Mouse (Mus musculus): ENCODE measurements around the gene Tmem156. TPM values are rescaled to one million over a fixed set of nuclear protein-coding genes. Genes with fewer than 3 reads are reported as not detected.

The Tmem156 gene
- polyA plus RNA-seq, 1 experiment from 2014 or later, result 2.7 TPM

DNA sequence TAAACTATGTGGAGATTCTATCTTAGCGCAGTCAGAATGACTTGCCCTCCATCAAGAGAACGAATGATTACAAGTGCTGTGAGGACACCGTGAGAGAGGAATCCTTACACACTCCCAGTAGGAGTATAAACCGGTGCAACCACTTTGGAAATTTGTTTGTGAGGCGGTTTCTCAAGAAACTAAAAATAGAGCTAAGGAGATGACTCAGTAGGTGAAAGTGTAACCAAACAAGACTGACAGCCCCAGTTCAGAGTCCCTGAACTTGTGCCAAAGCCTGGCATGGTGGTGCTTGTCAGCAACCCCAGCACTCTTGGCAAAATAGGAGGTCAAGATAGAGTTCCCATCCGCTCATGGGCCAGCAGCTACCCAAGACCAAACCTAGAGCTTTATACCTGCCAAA, 5.4 kb downstream of the Tmem156 start:
- WGBS (ENCODE audit: missing documents), result 49% methylated on average over 6 of the region's 6 CpGs
- no peaks in the 10 kb centered on the region for H3K36me3 ChIP-seq (ENCODE audit: inconsistent target)
- peaks cover 98% of the 10 kb centered on the region for H3K79me2 ChIP-seq (ENCODE audit: inconsistent target)
- H3K27ac ChIP-seq, result no peak overlapping the region
- no peak overlapping the region for H3K4me3 ChIP-seq (ENCODE audit: inconsistent target)

DNA sequence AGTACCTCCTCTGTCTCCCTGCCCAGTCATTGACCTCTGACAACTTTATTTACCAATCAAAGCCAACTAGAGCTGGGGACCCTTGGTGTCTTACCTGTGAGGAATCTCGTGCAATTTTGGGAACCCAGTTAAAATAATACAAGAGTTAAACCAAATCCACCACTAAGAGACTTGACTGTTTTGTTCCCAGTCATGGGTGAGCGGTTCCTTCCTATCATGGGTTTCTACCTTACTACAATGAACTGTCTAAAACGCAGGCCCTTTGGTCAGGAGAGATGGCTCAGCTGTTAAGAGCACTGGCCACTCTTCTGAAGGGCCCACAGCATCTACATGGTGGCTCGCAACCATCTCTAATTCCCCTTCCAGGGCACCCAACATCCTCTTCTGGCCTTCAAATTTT, 10.1 kb downstream of the Tmem156 start:
- WGBS (ENCODE audit: missing documents), result 98% methylated on average over 4 of the region's 4 CpGs
- peaks cover 54% of the 10 kb centered on the region for H3K79me2 ChIP-seq (ENCODE audit: inconsistent target)
- no peak overlapping the region for H3K27ac ChIP-seq
- no peak overlapping the region for H3K4me3 ChIP-seq (ENCODE audit: inconsistent target)
- H3K36me3 ChIP-seq (ENCODE audit: inconsistent target), result 0 out of 2 replicates have a peak, but pooled peaks cover 6% of the 10 kb centered on the region

- Histone ChIP-seq H3K36me3 (ENCODE audit: inconsistent target) (0 out of 2 replicates have a peak, but pooled peaks cover 6% of the 10 kb centered on the region), H3K4me3 (ENCODE audit: inconsistent target) (no peak overlapping the region), H3K27ac (no peak overlapping the region), H3K79me2 (ENCODE audit: inconsistent target) (peaks cover 35% of the 10 kb centered on the region)
- WGBS (ENCODE audit: missing documents), result 89% methylated on average over 9 of the region's 9 CpGs
Measured at GRCm38 (mm10) chr5:65079881-65080280, 12.1 kb downstream of the Tmem156 start.

- Histone ChIP-seq H3K27ac (no peak overlapping the region), H3K4me3 (ENCODE audit: inconsistent target) (no peak overlapping the region), H3K36me3 (ENCODE audit: inconsistent target) (peaks cover 13% of the 10 kb centered on the region; the same call in 1 of the 2 replicates), H3K79me2 (ENCODE audit: inconsistent target) (peaks cover 17% of the 10 kb centered on the region; the same call in 1 of the 2 replicates)
- WGBS (ENCODE audit: missing documents), result 92% methylated on average over 4 of the region's 4 CpGs
Measured at GRCm38 (mm10) chr5:65078081-65078480, 13.9 kb downstream of the Tmem156 start.

- Histone ChIP-seq H3K79me2 (ENCODE audit: inconsistent target) (peaks cover 4% of the 10 kb centered on the region; the same call in 1 of the 2 replicates), H3K27ac (no peak overlapping the region), H3K4me3 (ENCODE audit: inconsistent target) (no peak overlapping the region), H3K36me3 (ENCODE audit: inconsistent target) (peaks cover 13% of the 10 kb centered on the region; the same call in 1 of the 2 replicates)
- 96% methylated on average over 3 of the region's 3 CpGs for WGBS (ENCODE audit: missing documents)
Measured at GRCm38 (mm10) chr5:65076748-65077147, 15.2 kb downstream of the Tmem156 start.

GRCm38 (mm10) chr5:65076087-65076486, 15.8 kb downstream of the Tmem156 start:
- peaks cover 13% of the 10 kb centered on the region; the same call in 1 of the 2 replicates for H3K36me3 ChIP-seq (ENCODE audit: inconsistent target)
- WGBS (ENCODE audit: missing documents), result 25% methylated on average over 2 of the region's 2 CpGs
- no peak overlapping the region for H3K4me3 ChIP-seq (ENCODE audit: inconsistent target)

GRCm38 (mm10) chr5:65074693-65075092, 17.2 kb downstream of the Tmem156 start:
- Histone ChIP-seq H3K79me2 (ENCODE audit: inconsistent target) (no peaks in the 10 kb centered on the region), H3K4me3 (ENCODE audit: inconsistent target) (no peak overlapping the region), H3K36me3 (ENCODE audit: inconsistent target) (peaks cover 13% of the 10 kb centered on the region; the same call in 1 of the 2 replicates), H3K27ac (no peak overlapping the region)
- 79% methylated on average over 5 of the region's 7 CpGs for WGBS (ENCODE audit: missing documents)

More at GRCm38 (mm10) chr5:65076087-65076486, 15.8 kb downstream of the Tmem156 start:
- no peaks in the 10 kb centered on the region for H3K79me2 ChIP-seq (ENCODE audit: inconsistent target)
- no peak overlapping the region for H3K27ac ChIP-seq

DNA sequence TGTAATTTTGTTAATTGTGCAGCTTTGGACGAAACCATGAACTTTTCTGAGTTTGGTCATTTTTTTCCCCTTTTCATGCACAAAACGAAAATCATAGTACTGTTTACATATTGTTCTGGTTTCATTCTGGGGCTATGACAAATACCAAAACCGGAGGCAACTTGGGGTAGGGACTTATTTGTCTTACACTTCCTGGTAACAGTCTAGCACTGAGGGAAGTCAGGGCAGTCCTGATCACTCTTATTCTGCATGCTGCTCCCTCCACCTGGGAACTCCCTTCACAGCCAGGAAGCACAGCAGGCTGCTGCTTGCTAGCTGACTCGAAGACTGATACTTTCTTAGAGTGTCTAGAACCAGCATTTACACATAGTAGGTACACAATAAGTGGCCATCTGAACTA, 18.7 kb downstream of the Tmem156 start:
- 72% methylated on average over 4 of the region's 4 CpGs for WGBS (ENCODE audit: missing documents)
- peaks cover 7% of the 10 kb centered on the region; the same call in 1 of the 2 replicates for H3K36me3 ChIP-seq (ENCODE audit: inconsistent target)
- no peak overlapping the region for H3K4me3 ChIP-seq (ENCODE audit: inconsistent target)
- no peak overlapping the region for H3K27ac ChIP-seq
- H3K79me2 ChIP-seq (ENCODE audit: inconsistent target), result no peaks in the 10 kb centered on the region

DNA sequence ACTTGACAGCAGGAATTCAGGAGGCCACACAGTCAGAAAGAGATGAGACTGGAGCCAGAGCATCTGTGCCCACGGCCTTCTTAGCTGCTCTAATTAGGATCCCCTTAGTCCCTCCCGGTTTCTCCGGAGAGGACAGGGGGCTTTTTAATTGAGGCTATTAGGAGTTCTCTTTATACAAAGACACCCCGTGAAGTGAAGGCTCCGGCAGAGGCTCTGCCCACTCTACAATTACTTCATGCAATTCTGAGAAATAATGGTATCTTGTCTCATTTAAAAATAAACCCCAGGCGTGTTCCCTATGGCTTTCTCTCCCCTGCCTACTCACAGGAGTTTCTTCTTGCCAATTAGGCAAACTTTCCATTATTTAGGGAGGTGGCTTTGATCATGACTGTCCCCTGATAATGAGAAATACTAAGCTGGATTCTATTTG, 20.2 kb downstream of the Tmem156 start:
- Histone ChIP-seq H3K27ac (no peak overlapping the region), H3K4me3 (ENCODE audit: inconsistent target) (no peak overlapping the region), H3K36me3 (ENCODE audit: inconsistent target) (peaks cover 7% of the 10 kb centered on the region; the same call in 1 of the 2 replicates), H3K79me2 (ENCODE audit: inconsistent target) (no peaks in the 10 kb centered on the region)
- 94% methylated on average over 6 of the region's 6 CpGs for WGBS (ENCODE audit: missing documents)

DNA sequence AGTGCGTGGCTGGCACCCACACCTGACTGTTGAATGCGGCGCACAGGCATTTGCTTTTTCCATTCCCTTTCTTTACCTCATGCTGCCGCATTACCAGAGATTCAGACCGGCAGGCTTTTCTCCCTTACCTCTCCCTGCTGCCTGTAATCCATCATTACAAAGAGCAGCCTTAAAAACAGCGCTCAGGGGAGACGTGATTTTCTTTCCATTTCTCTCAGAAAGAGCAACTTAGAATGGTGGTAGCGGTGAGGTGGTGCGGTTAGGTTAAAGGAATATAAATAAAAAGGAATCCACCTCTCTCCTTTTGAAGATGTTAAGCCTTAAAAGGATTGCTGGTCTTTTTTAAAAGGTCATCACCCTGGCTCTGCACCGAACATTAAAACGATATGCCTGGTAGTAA, 22.1 kb downstream of the Tmem156 start:
- Histone ChIP-seq H3K27ac (no peak overlapping the region), H3K79me2 (ENCODE audit: inconsistent target) (no peaks in the 10 kb centered on the region), H3K4me3 (ENCODE audit: inconsistent target) (no peak overlapping the region), H3K36me3 (ENCODE audit: inconsistent target) (peaks cover 7% of the 10 kb centered on the region; the same call in 1 of the 2 replicates)
- WGBS (ENCODE audit: missing documents), result 96% methylated on average over 11 of the region's 11 CpGs

DNA sequence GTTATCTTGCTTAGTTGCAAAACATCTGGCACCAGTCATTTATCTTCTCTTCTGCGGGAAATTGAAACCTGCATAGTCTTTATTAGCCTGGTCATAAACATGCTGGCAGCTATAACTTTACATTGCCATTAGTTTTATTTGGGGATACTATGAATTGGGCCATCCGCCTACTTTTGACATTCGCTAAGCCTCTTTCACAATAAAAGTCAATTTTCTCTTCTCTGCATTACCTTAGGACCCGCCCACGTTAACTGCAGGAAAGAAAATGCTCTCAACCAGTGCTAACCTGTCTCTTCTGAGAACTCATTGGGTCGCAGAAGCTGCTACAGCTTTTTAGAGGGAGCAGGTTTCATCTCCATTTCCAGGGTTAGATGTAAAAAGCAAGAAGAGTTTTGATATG, 23.8 kb downstream of the Tmem156 start:
- no peak overlapping the region for H3K27ac ChIP-seq
- 91% methylated on average over 6 of the region's 6 CpGs for WGBS (ENCODE audit: missing documents)
- H3K4me3 ChIP-seq (ENCODE audit: inconsistent target), result no peak overlapping the region
- no peaks in the 10 kb centered on the region; the same call in 1 of the 2 replicates for H3K36me3 ChIP-seq (ENCODE audit: inconsistent target)
- H3K79me2 ChIP-seq (ENCODE audit: inconsistent target), result no peaks in the 10 kb centered on the region

GRCm38 (mm10) chr5:65063266-65063665, 28.7 kb downstream of the Tmem156 start:
- Histone ChIP-seq H3K4me3 (ENCODE audit: inconsistent target) (no peak overlapping the region), H3K27ac (no peak overlapping the region), H3K36me3 (ENCODE audit: inconsistent target) (no peaks in the 10 kb centered on the region; the same call in 1 of the 2 replicates), H3K79me2 (ENCODE audit: inconsistent target) (no peaks in the 10 kb centered on the region)
- WGBS (ENCODE audit: missing documents), result 90% methylated on average over 2 of the region's 2 CpGs

GRCm38 (mm10) chr5:65062236-65062635, 29.7 kb downstream of the Tmem156 start:
- 100% methylated on average over 4 of the region's 4 CpGs for WGBS (ENCODE audit: missing documents)

DNA sequence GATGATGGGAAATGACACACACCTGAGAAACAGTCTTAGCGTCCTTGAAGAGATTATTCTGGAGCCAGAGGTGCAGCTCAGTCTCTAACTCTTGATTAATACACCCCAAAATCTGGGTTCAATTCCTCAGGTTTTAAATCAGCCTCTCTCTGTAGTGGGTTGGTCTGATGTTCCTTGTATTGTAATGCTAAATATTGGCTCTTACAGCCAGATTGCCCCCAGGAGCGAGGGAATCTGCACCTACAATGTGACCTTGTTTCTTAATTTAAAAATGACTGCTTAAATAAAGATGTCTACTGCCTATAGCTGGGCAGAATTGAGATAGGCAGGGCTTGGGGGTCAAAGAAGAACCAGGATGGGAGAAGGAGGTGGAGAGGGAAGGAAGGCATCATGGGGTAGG, 32.1 kb downstream of the Tmem156 start:
- 95% methylated on average over 2 of the region's 2 CpGs for WGBS (ENCODE audit: missing documents)
- no peak overlapping the region for H3K27ac ChIP-seq
- no peaks in the 10 kb centered on the region for H3K79me2 ChIP-seq (ENCODE audit: inconsistent target)

More at GRCm38 (mm10) chr5:65062236-65062635, 29.7 kb downstream of the Tmem156 start:
- Histone ChIP-seq H3K4me3 (ENCODE audit: inconsistent target) (no peak overlapping the region), H3K27ac (no peak overlapping the region), H3K79me2 (ENCODE audit: inconsistent target) (no peaks in the 10 kb centered on the region), H3K36me3 (ENCODE audit: inconsistent target) (no peaks in the 10 kb centered on the region; the same call in 1 of the 2 replicates)

GRCm38 (mm10) chr5:65057596-65057995, 34.3 kb downstream of the Tmem156 start:
- no peak overlapping the region for H3K27ac ChIP-seq
- no peaks in the 10 kb centered on the region for H3K79me2 ChIP-seq (ENCODE audit: inconsistent target)
- WGBS (ENCODE audit: missing documents), result 91% methylated on average over 6 of the region's 6 CpGs
- no peak overlapping the region for H3K4me3 ChIP-seq (ENCODE audit: inconsistent target)
- no peaks in the 10 kb centered on the region for H3K36me3 ChIP-seq (ENCODE audit: inconsistent target)

More for the DNA sequence above, 32.1 kb downstream of the Tmem156 start:
- H3K36me3 ChIP-seq (ENCODE audit: inconsistent target), result no peaks in the 10 kb centered on the region; the same call in 1 of the 2 replicates
- no peak overlapping the region for H3K4me3 ChIP-seq (ENCODE audit: inconsistent target)

DNA sequence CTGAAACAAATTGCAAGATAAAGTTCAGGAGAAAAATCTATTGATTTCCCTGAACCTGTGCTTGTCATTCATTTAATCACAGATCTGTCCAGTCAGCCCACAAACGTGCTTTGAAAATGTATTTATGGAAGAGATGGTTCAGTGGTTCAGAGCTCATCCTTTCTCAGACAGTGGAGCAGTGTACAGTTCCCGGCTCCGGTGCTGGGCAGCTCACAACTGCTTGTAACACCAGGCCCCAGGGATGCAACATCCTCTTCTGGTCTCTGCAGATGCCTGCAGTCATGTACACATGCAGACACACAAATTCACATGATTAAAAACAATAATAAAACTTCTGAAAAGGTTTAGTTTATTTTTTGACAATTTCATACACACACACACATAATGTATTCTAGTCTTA, 40.4 kb downstream of the Tmem156 start:
- no peak overlapping the region for H3K4me3 ChIP-seq (ENCODE audit: inconsistent target)
- no peaks in the 10 kb centered on the region for H3K79me2 ChIP-seq (ENCODE audit: inconsistent target)
- no peaks in the 10 kb centered on the region for H3K36me3 ChIP-seq (ENCODE audit: inconsistent target)
- H3K27ac ChIP-seq, result no peak overlapping the region
- WGBS (ENCODE audit: missing documents), result 91% methylated on average over 3 of the region's 3 CpGs
